Mouse (Mus musculus): ENCODE data around the gene Gm21190.
"Not testable (repeated sequence)": the region's sequence is repeated elsewhere in the genome, so short reads cannot be mapped to it uniquely, and the experiment has no call there.

- not testable (repeated sequence) for TF ChIP-seq EP300 (IDR thresholded peaks at IDR 0.05)
- TF ChIP-seq CTCF (IDR thresholded peaks at IDR 0.05), result peak; percentile 50
These were observed 20.6 kb upstream of the Gm21190 start for GRCm38 (mm10) chr5:15549606-15550005.
